Mouse (Mus musculus) ES-E14 (cell line): ENCODE results near the gene Arpc5l. TPM values are rescaled to one million over a fixed set of nuclear protein-coding genes. Genes with fewer than 3 reads are reported as not detected.
"Not testable (repeated sequence)": the region's sequence is repeated elsewhere in the genome, so short reads cannot be mapped to it uniquely, and the experiment has no call there.

ENCODE experiments used
- DNase-seq: peaks from one replicate; pipeline ENCODE4 v3.0.0-alpha.2; 2013; ENCODE audit warnings: low read depth, low spot score
- H3K27ac ChIP-seq: 2 replicates; pipeline ENCODE4 v1.5.1; 2012; ENCODE audit warnings: low read depth, mild to moderate bottlenecking, low read length, moderate library complexity, mixed read lengths; ENCODE audit not compliant: poor library complexity, insufficient read depth, severe bottlenecking
- H3K36me3 ChIP-seq: 2 replicates; pipeline ENCODE4 v1.6.1; 2012; ENCODE audit warnings: mild to moderate bottlenecking, low read length, moderate library complexity, mixed read lengths; ENCODE audit not compliant: control insufficient read depth, poor library complexity, insufficient read depth, severe bottlenecking
- H3K4me1 ChIP-seq, 2 experiments: fragments of 150-350 bp in 1 of 2; sonication (generic) in 1 of 2; 2 replicates each; pipeline ENCODE4 v1.6.1; 2012; ENCODE audit warnings: low read length in 2 of 2, mild to moderate bottlenecking in 1 of 2, mixed read lengths in 1 of 2; ENCODE audit not compliant: control insufficient read depth in 2 of 2, insufficient read depth in 2 of 2, poor library complexity in 1 of 2
- H3K4me3 ChIP-seq, 2 experiments: fragments of 150-350 bp in 1 of 2; sonication (generic) in 1 of 2; 2 replicates each; pipeline ENCODE4 v1.5.1; 2012; ENCODE audit warnings: low read length in 2 of 2, low read depth in 1 of 2, mild to moderate bottlenecking in 1 of 2, mixed read lengths in 1 of 2; ENCODE audit not compliant: insufficient read depth in 1 of 2, poor library complexity in 1 of 2, severe bottlenecking in 1 of 2
- H3K9ac ChIP-seq: 2 replicates; pipeline ENCODE4 v1.6.1; 2012; ENCODE audit warnings: low read depth, mild to moderate bottlenecking, low read length, mixed read lengths; ENCODE audit not compliant: poor library complexity, insufficient read depth, severe bottlenecking
- H3K9me3 ChIP-seq: fragments of 150-350 bp; sonication (generic); 2 replicates; pipeline ENCODE4 v1.6.1; 2012; ENCODE audit warnings: low read depth, mild to moderate bottlenecking, low read length; ENCODE audit not compliant: control insufficient read depth, insufficient read depth
- CHD2 ChIP-seq: IDR thresholded peaks from 2 replicates; pipeline ENCODE4 v1.6.1; 2014; ENCODE audit warnings: mild to moderate bottlenecking, low read depth, low read length, inconsistent platforms
- HCFC1 ChIP-seq: IDR thresholded peaks from 2 replicates; pipeline ENCODE4 v1.6.1; 2012; ENCODE audit warnings: low read length, inconsistent platforms, borderline replicate concordance; ENCODE audit not compliant: insufficient read depth
- MAFK ChIP-seq: IDR thresholded peaks from 2 replicates; pipeline ENCODE4 v1.6.1; 2014; ENCODE audit warnings: mild to moderate bottlenecking, low read depth, low read length, inconsistent platforms; ENCODE audit not compliant: insufficient read depth
- ZC3H11A ChIP-seq: IDR thresholded peaks from 2 replicates; pipeline ENCODE4 v1.6.1; 2012; ENCODE audit warnings: low read depth, mild to moderate bottlenecking, inconsistent platforms, low read length, borderline replicate concordance
- ZNF384 ChIP-seq: IDR thresholded peaks from 2 replicates; pipeline ENCODE4 v1.6.1; 2012; ENCODE audit warnings: low read depth, low read length, inconsistent platforms
- in situ Hi-C, 2 experiments: fragments of 600-800 bp; cut with MboI; formaldehyde crosslinking; loops; one replicate each; pipeline ENCODE4 v1.15.1; 2025; ENCODE audit warnings: low sequenced_read_pairs in 2 of 2, inconsistent platforms in 1 of 2; ENCODE audit not compliant: unreplicated experiment in 2 of 2
- total RNA-seq: library from RNA; depleted of rRNA; stranded (reverse); fragments of 300-350 nt; gene quantifications from 2 replicates; pipeline ENCODE4 v1.2.3, GENCODE M21; 2012

Gene Arpc5l
- total RNA-seq, 1 experiment = 58.4 TPM

- Histone ChIP-seq H3K9ac (peak overlapping the region; percentile 99), H3K36me3 (peaks cover 16% of the 10 kb centered on the region), H3K9me3 (no peaks in the 10 kb centered on the region), H3K27ac (no peak overlapping the region), H3K4me3 (peak overlapping the region; percentile 78 to 98), H3K4me1 (peaks cover 3 to 4% of the 10 kb centered on the region in 2 experiments; a peak in 3 of 4 replicates)
- in situ Hi-C loops = no loop called here
- no peak for TF ChIP-seq ZC3H11A
- TF ChIP-seq CHD2 = no peak
- no peak for TF ChIP-seq HCFC1
- no peak for TF ChIP-seq MAFK
- no peak for TF ChIP-seq ZNF384
- no peak for DNase-seq
These were observed 3.8 kb downstream of the Arpc5l start for GRCm38 (mm10) chr2:39008954-39009365.

- H3K9ac ChIP-seq, H3K9me3 ChIP-seq, H3K27ac ChIP-seq, in situ Hi-C loops, DNase-seq, H3K4me3 ChIP-seq, H3K4me1 ChIP-seq: not testable (repeated sequence)
- peaks cover 10% of the 10 kb centered on the region for H3K36me3 ChIP-seq
These were observed 5.0 kb downstream of the Arpc5l start for GRCm38 (mm10) chr2:39010144-39010543.

- no peak for TF ChIP-seq MAFK
- TF ChIP-seq CHD2 = no peak
- TF ChIP-seq ZC3H11A = no peak
- no peak for TF ChIP-seq ZNF384
- TF ChIP-seq HCFC1 = no peak
- DNase-seq = no peak
- Histone ChIP-seq H3K9ac (no peak overlapping the region), H3K4me1 (peaks cover under 1 to 4% of the 10 kb centered on the region in 2 experiments; a peak in 3 of 4 replicates), H3K27ac (no peak overlapping the region), H3K4me3 (no peak overlapping the region), H3K9me3 (no peaks in the 10 kb centered on the region), H3K36me3 (peaks cover 15% of the 10 kb centered on the region)
- in situ Hi-C loops = no loop called here
These were observed 6.1 kb downstream of the Arpc5l start for GRCm38 (mm10) chr2:39011264-39011663.

GRCm38 (mm10) chr2:39011971-39012370 is 6.8 kb downstream of the Arpc5l start:
- Histone ChIP-seq H3K4me1 (peaks cover 0 to under 1% of the 10 kb centered on the region in 2 experiments; a peak in 2 of 4 replicates), H3K36me3 (peaks cover 19% of the 10 kb centered on the region), H3K27ac (no peak overlapping the region), H3K4me3 (no peak overlapping the region), H3K9me3 (no peaks in the 10 kb centered on the region), H3K9ac (no peak overlapping the region)
- DNase-seq = no peak
- in situ Hi-C loops = no loop called here
- TF ChIP-seq MAFK = no peak
- no peak for TF ChIP-seq ZNF384
- TF ChIP-seq CHD2 = no peak
- no peak for TF ChIP-seq ZC3H11A
- TF ChIP-seq HCFC1 = no peak

- peaks cover 19% of the 10 kb centered on the region for H3K36me3 ChIP-seq
- no peak overlapping the region for H3K27ac ChIP-seq
- H3K9me3 ChIP-seq = no peaks in the 10 kb centered on the region
- no peaks in the 10 kb centered on the region for H3K4me1 ChIP-seq
- in situ Hi-C loops = no loop called here
- no peak overlapping the region for H3K4me3 ChIP-seq
- H3K9ac ChIP-seq = no peak overlapping the region
- no peak for TF ChIP-seq ZC3H11A
- no peak for TF ChIP-seq ZNF384
- no peak for TF ChIP-seq CHD2
- TF ChIP-seq MAFK = no peak
- no peak for TF ChIP-seq HCFC1
- DNase-seq = no peak
These were observed 7.7 kb downstream of the Arpc5l start for GRCm38 (mm10) chr2:39012768-39013279.
